ENCODE assay signal across 8 mouse cellular contexts in the genomic region with DNA sequence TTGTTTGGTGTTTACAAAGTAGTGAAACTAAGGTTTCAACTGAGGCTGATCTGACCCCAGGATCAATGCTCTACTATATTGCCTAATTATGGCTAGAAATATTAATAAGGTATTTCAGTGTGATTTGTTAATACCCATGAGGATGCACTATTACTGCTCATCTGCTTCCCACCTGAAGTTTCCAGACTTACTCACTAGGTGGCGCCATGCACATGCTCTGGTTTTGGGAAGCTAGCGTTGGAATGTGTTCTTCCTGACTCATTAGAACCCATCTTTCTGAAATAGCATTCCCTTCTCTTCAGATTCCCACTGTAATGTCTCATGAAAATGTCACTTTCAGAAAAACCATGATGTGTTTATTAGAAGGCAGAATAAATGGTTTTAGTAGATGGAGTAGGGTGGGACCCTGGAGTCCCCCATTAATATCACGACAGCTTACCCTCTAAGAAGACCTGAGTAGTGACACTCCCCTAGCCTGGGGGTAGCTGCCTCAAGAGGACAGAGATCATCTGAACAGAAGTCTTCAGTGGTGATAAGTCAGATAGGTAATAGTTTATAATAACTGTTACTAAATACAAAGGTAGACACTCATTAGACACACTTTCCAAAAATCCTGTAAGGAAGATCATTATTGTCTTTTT. TPM values are rescaled to one million over a fixed set of nuclear protein-coding genes. Genes with fewer than 3 reads are reported as not detected.
DNase-seq lines count a peak whose midpoint lies in the region; ATAC-seq lines count a peak whose summit lies in the region.

No protein-coding gene starts in this region.

- no peak overlapping the region for H3K4me2 ChIP-seq in hindbrain, embryonic 11.5 days (replicated peaks; ENCODE audit: low read depth, low read length)
- no peak overlapping the region for H3K4me2 ChIP-seq in hindbrain, embryonic 12.5 days (replicated peaks)
- no peak overlapping the region for H3K4me2 ChIP-seq in forebrain, embryonic 11.5 days (ENCODE audit: low read depth, low read length, severe bottlenecking)
- no peak overlapping the region for H3K4me2 ChIP-seq in hindbrain, embryonic 14.5 days (replicated peaks)

- no peak overlapping the region for H3K27ac ChIP-seq in hindbrain, embryonic 11.5 days (ENCODE audit: low read depth, low read length)
- no peak overlapping the region for H3K27ac ChIP-seq in hindbrain, embryonic 12.5 days
- H3K27ac ChIP-seq in forebrain, embryonic 11.5 days (ENCODE audit: low read depth, low read length): no peak overlapping the region
- no peak overlapping the region for H3K27ac ChIP-seq in hindbrain, embryonic 14.5 days

- 36% methylated on average over 3 of the region's 3 CpGs for WGBS in hindbrain, embryonic 11.5 days
- 35% methylated on average over 3 of the region's 3 CpGs for WGBS in hindbrain, embryonic 12.5 days
- 35% methylated on average over 3 of the region's 3 CpGs for WGBS in forebrain, embryonic 11.5 days
- 31% methylated on average over 3 of the region's 3 CpGs for WGBS in hindbrain, embryonic 14.5 days

- H3K9me3 ChIP-seq in hindbrain, embryonic 11.5 days (ENCODE audit: control insufficient read depth, low read length): no peaks in the 10 kb centered on the region
- H3K9me3 ChIP-seq in hindbrain, embryonic 12.5 days (replicated peaks): no peaks in the 10 kb centered on the region
- H3K9me3 ChIP-seq in forebrain, embryonic 11.5 days (ENCODE audit: control insufficient read depth, low read length): no peaks in the 10 kb centered on the region
- no peaks in the 10 kb centered on the region for H3K9me3 ChIP-seq in hindbrain, embryonic 14.5 days (ENCODE audit: control insufficient read depth, low read length)

- no peak for ATAC-seq in hindbrain, embryonic 11.5 days (ENCODE audit: low FRiP score)
- ATAC-seq in hindbrain, embryonic 12.5 days (ENCODE audit: low FRiP score): no peak
- no peak; the same call in 1 of the 2 replicates for ATAC-seq in forebrain, embryonic 11.5 days (replicated peaks; ENCODE audit: low FRiP score)
- no peak for ATAC-seq in hindbrain, embryonic 14.5 days (ENCODE audit: low FRiP score)

- no peaks in the 10 kb centered on the region for H3K4me1 ChIP-seq in hindbrain, embryonic 11.5 days (replicated peaks; ENCODE audit: control insufficient read depth, insufficient read depth, low read length)
- H3K4me1 ChIP-seq in hindbrain, embryonic 12.5 days: peaks cover under 1% of the 10 kb centered on the region; the same call in 1 of the 2 replicates
- H3K4me1 ChIP-seq in forebrain, embryonic 11.5 days (replicated peaks; ENCODE audit: control insufficient read depth, insufficient read depth, low read length): no peaks in the 10 kb centered on the region
- H3K4me1 ChIP-seq in hindbrain, embryonic 14.5 days (replicated peaks; ENCODE audit: control insufficient read depth, insufficient read depth, low read length): peaks cover 5% of the 10 kb centered on the region

- no peak overlapping the region for H3K4me3 ChIP-seq in hindbrain, embryonic 11.5 days (ENCODE audit: low read depth, low read length)
- no peak overlapping the region for H3K4me3 ChIP-seq in hindbrain, embryonic 12.5 days
- no peak overlapping the region for H3K4me3 ChIP-seq in forebrain, embryonic 11.5 days (ENCODE audit: low read depth, low read length)
- H3K4me3 ChIP-seq in hindbrain, embryonic 14.5 days (replicated peaks; ENCODE audit: low read length): no peak overlapping the region

- no peaks in the 10 kb centered on the region for H3K27me3 ChIP-seq in hindbrain, embryonic 11.5 days (ENCODE audit: control insufficient read depth, insufficient read depth, low read length)
- H3K27me3 ChIP-seq in hindbrain, embryonic 12.5 days: no peaks in the 10 kb centered on the region
- H3K27me3 ChIP-seq in forebrain, embryonic 11.5 days (ENCODE audit: control insufficient read depth, insufficient read depth, low read length): no peaks in the 10 kb centered on the region
- no peaks in the 10 kb centered on the region for H3K27me3 ChIP-seq in hindbrain, embryonic 14.5 days (ENCODE audit: control insufficient read depth, insufficient read depth, low read length)

- no peak overlapping the region for H3K9ac ChIP-seq in hindbrain, embryonic 11.5 days (ENCODE audit: low read depth, low read length)
- H3K9ac ChIP-seq in hindbrain, embryonic 12.5 days: no peak overlapping the region
- H3K9ac ChIP-seq in forebrain, embryonic 11.5 days (ENCODE audit: low read length): no peak overlapping the region
- H3K9ac ChIP-seq in hindbrain, embryonic 14.5 days: no peak overlapping the region

- H3K36me3 ChIP-seq in hindbrain, embryonic 11.5 days (ENCODE audit: control insufficient read depth, insufficient read depth, low read length): no peaks in the 10 kb centered on the region; the same call in 1 of the 2 replicates
- H3K36me3 ChIP-seq in hindbrain, embryonic 12.5 days: peaks cover 29% of the 10 kb centered on the region
- H3K36me3 ChIP-seq in forebrain, embryonic 11.5 days (ENCODE audit: control insufficient read depth, insufficient read depth, low read length): no peaks in the 10 kb centered on the region; the same call in 1 of the 2 replicates
- peaks cover 77% of the 10 kb centered on the region for H3K36me3 ChIP-seq in hindbrain, embryonic 14.5 days (replicated peaks; ENCODE audit: control insufficient read depth, insufficient read depth)

- peak; percentile 83 for DNase-seq in hindbrain, embryonic 11.5 days (ENCODE audit: low spot score)
- peak; percentile 68 for DNase-seq in c-Kit-positive CD71-positive TER-119-negative erythroid progenitor cells, embryonic 14.5 days (ENCODE audit: low read depth)
- peak; percentile 77 for DNase-seq in forebrain, embryonic 11.5 days (ENCODE audit: low spot score)
- peak; percentile 78 for DNase-seq in hindbrain, embryonic 14.5 days (ENCODE audit: low spot score)
- DNase-seq in layer of hippocampus, postnatal 25 days (ENCODE audit: extremely low spot score in 1 of 2, low spot score in 1 of 2): peak; percentile 23 to 65
- peak; percentile 66 for DNase-seq in lung, postnatal 25 days (ENCODE audit: low spot score)
- peak; percentile 45 for DNase-seq in right cerebral cortex, postnatal 25 days

RNA-seq across cellular contexts. Expression of a gene that starts 6.8 kb away (rescaled TPM):
- 1.9 and 2.5 TPM in 2 replicates for polyA plus RNA-seq in hindbrain, embryonic 11.5 days (2014; fragmentation: Nextera tagmentation; extraction: Ambion mirVana)
- 2.0 and 2.3 TPM in 2 replicates for polyA plus RNA-seq in hindbrain, embryonic 12.5 days (2016; fragmentation: Nextera tagmentation; extraction: Ambion mirVana)
- 1.6 and 2.1 TPM in 2 replicates for polyA plus RNA-seq in forebrain, embryonic 11.5 days (2014; fragmentation: Nextera tagmentation; extraction: Ambion mirVana)
- 2.5 and 2.9 TPM in 2 replicates for polyA plus RNA-seq in hindbrain, embryonic 14.5 days (2014; fragmentation: Nextera tagmentation; extraction: Ambion mirVana)
- total RNA-seq in layer of hippocampus, postnatal 25 days (2021): not detected

RNA-seq across cellular contexts. Expression of a gene that starts 7.4 kb away (rescaled TPM):
- 59.9 and 61.4 TPM in 2 replicates for polyA plus RNA-seq in hindbrain, embryonic 11.5 days (2014; fragmentation: Nextera tagmentation; extraction: Ambion mirVana)
- polyA plus RNA-seq in hindbrain, embryonic 12.5 days (2016; fragmentation: Nextera tagmentation; extraction: Ambion mirVana): 59.7 and 60.4 TPM in 2 replicates
- 55.4 and 61.4 TPM in 2 replicates for polyA plus RNA-seq in forebrain, embryonic 11.5 days (2014; fragmentation: Nextera tagmentation; extraction: Ambion mirVana)
- polyA plus RNA-seq in hindbrain, embryonic 14.5 days (2014; fragmentation: Nextera tagmentation; extraction: Ambion mirVana): 68.3 and 76.8 TPM in 2 replicates
- total RNA-seq in layer of hippocampus, postnatal 25 days (2021): 10 to 100 TPM; 45.9 to 47.4 TPM

RNA-seq across cellular contexts. Expression of a gene that starts 30.7 kb away (rescaled TPM):
- not detected in 2 replicates for polyA plus RNA-seq in hindbrain, embryonic 11.5 days (2014; fragmentation: Nextera tagmentation; extraction: Ambion mirVana)
- polyA plus RNA-seq in hindbrain, embryonic 12.5 days (2016; fragmentation: Nextera tagmentation; extraction: Ambion mirVana): not detected in 2 replicates
- not detected in 2 replicates for polyA plus RNA-seq in forebrain, embryonic 11.5 days (2014; fragmentation: Nextera tagmentation; extraction: Ambion mirVana)
- not detected in 2 replicates for polyA plus RNA-seq in hindbrain, embryonic 14.5 days (2014; fragmentation: Nextera tagmentation; extraction: Ambion mirVana)
- under 1 TPM; 0.37 to 0.59 TPM for total RNA-seq in layer of hippocampus, postnatal 25 days (2021)

RNA-seq across cellular contexts. Expression of a gene that starts 33.4 kb away (rescaled TPM):
- not detected in 2 replicates for polyA plus RNA-seq in hindbrain, embryonic 11.5 days (2014; fragmentation: Nextera tagmentation; extraction: Ambion mirVana)
- not detected in 2 replicates for polyA plus RNA-seq in hindbrain, embryonic 12.5 days (2016; fragmentation: Nextera tagmentation; extraction: Ambion mirVana)
- polyA plus RNA-seq in forebrain, embryonic 11.5 days (2014; fragmentation: Nextera tagmentation; extraction: Ambion mirVana): not detected in 2 replicates
- polyA plus RNA-seq in hindbrain, embryonic 14.5 days (2014; fragmentation: Nextera tagmentation; extraction: Ambion mirVana): not detected in 2 replicates
- total RNA-seq in layer of hippocampus, postnatal 25 days (2021): not detected

RNA-seq across cellular contexts. Expression of a gene that starts 34.7 kb away (rescaled TPM):
- 4.3 and 4.8 TPM in 2 replicates for polyA plus RNA-seq in hindbrain, embryonic 11.5 days (2014; fragmentation: Nextera tagmentation; extraction: Ambion mirVana)
- polyA plus RNA-seq in hindbrain, embryonic 12.5 days (2016; fragmentation: Nextera tagmentation; extraction: Ambion mirVana): 2.5 and 3.2 TPM in 2 replicates
- 2.1 and 2.9 TPM in 2 replicates for polyA plus RNA-seq in forebrain, embryonic 11.5 days (2014; fragmentation: Nextera tagmentation; extraction: Ambion mirVana)
- polyA plus RNA-seq in hindbrain, embryonic 14.5 days (2014; fragmentation: Nextera tagmentation; extraction: Ambion mirVana): 3.2 and 3.3 TPM in 2 replicates
- total RNA-seq in layer of hippocampus, postnatal 25 days (2021): under 1 TPM; 0.75 to 0.98 TPM
